ENCODE assay signal across 8 mouse cellular contexts in the genomic region with DNA sequence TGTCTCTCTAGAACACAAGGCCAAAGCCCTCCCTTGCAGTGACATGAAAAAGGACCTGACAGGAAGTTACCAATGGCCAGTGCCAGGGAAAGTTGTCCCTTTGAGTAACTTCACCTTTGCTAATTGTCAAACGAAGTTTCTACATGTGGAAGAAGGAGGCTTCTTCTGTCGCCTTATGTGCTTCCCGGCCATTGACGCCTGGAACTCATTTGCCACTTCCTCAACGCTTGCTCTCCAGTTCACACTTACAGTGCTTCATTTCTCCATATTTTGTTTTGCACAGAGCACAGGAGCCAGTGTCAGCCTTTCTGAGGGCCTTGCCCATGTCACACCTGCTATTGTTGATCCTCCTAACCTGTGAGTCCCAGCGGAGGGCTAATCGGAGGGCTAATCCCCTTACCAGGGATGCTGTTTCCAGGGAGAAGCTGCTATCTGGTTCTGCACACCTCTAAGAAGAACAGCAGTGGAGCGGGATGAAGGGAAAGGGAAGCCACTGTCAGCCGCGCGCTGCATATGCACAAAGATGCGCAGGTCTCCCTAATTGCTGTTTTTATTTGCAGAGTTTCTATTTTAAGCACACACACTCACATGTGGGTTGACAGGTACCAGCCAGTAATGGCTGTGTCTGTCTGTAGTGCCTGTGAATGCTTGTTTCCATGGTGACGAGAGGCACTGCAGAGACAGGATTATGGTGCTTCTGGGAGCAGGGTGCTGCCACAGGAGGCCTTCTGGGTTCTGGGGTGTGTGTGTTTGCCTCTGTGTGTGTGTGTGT.
DNase-seq lines count a peak whose midpoint lies in the region; ATAC-seq lines count a peak whose summit lies in the region.

No protein-coding gene starts in this region.

- H3K9ac ChIP-seq in midbrain, embryonic 11.5 days (ENCODE audit: low read length) = no peak overlapping the region

- H3K27ac ChIP-seq in hindbrain, embryonic 10.5 days = peak overlapping the region; percentile 75
- H3K27ac ChIP-seq in midbrain, embryonic 11.5 days (ENCODE audit: low read depth, low read length) = peak overlapping the region; percentile 69

- no peaks in the 10 kb centered on the region for H3K9me3 ChIP-seq in hindbrain, embryonic 10.5 days
- no peaks in the 10 kb centered on the region for H3K9me3 ChIP-seq in midbrain, embryonic 11.5 days (ENCODE audit: control insufficient read depth, low read length)

- intact Hi-C loops in left cerebral cortex, postnatal 4 days (cut with DNase I) = loop anchor here (5.0 kb wide), 1 partner anchor 109 kb away; a partner anchor contains a TSS

- peak; percentile 65; the same call in 1 of the 2 replicates for ATAC-seq in midbrain, embryonic 11.5 days (ENCODE audit: low FRiP score)

- H3K4me3 ChIP-seq in hindbrain, embryonic 10.5 days = no peak overlapping the region
- H3K4me3 ChIP-seq in midbrain, embryonic 11.5 days (ENCODE audit: low read depth, low read length) = no peak overlapping the region

- H3K4me2 ChIP-seq in midbrain, embryonic 11.5 days = no peak overlapping the region

- WGBS in hindbrain, embryonic 10.5 days = 64% methylated on average over 13 of the region's 13 CpGs
- WGBS in midbrain, embryonic 11.5 days = 44% methylated on average over 13 of the region's 13 CpGs

- H3K36me3 ChIP-seq in hindbrain, embryonic 10.5 days = no peaks in the 10 kb centered on the region
- no peaks in the 10 kb centered on the region for H3K36me3 ChIP-seq in midbrain, embryonic 11.5 days (ENCODE audit: control insufficient read depth, insufficient read depth, low read length)

- DNase-seq in left cerebral cortex, adult 11 months (ENCODE audit: low spot score) = peak; percentile 78
- DNase-seq in left cerebral cortex, postnatal 4 days = no peak
- DNase-seq in hindbrain, embryonic 10.5 days (ENCODE audit: low spot score) = peak; percentile 28
- DNase-seq in midbrain, embryonic 11.5 days (ENCODE audit: low spot score, missing footprints) = peak; percentile 92
- peak; percentile 10 for DNase-seq in yolk sac, embryonic 10.5 days (ENCODE audit: low spot score)
- DNase-seq in lung, adult 18-20 months = no peak
- no peak for DNase-seq in cerebellum, postnatal 14 days
- DNase-seq in kidney, postnatal 4 days = no peak

- peaks cover 77% of the 10 kb centered on the region for H3K4me1 ChIP-seq in hindbrain, embryonic 10.5 days (replicated peaks)
- H3K4me1 ChIP-seq in midbrain, embryonic 11.5 days (ENCODE audit: control insufficient read depth, insufficient read depth, low read length) = peaks cover 43% of the 10 kb centered on the region

- no peaks in the 10 kb centered on the region for H3K27me3 ChIP-seq in hindbrain, embryonic 10.5 days (ENCODE audit: insufficient read depth, poor library complexity, severe bottlenecking)
- H3K27me3 ChIP-seq in midbrain, embryonic 11.5 days (ENCODE audit: control insufficient read depth, insufficient read depth, low read length) = no peaks in the 10 kb centered on the region

Comparison
In these comparisons a context has a peak if more than half of its experiments do, and no peak if none do; other contexts are left out.
1. DNase-seq: peak in left cerebral cortex, adult 11 months (single experiment), hindbrain, embryonic 10.5 days (single experiment), midbrain, embryonic 11.5 days (single experiment) and yolk sac, embryonic 10.5 days (single experiment); none in left cerebral cortex, postnatal 4 days (single experiment), lung, adult 18-20 months (0 of 2), cerebellum, postnatal 14 days (0 of 2) and kidney, postnatal 4 days (0 of 2).